Comparison of ENCODE assay signal across 8 mouse cellular contexts in the genomic region with DNA sequence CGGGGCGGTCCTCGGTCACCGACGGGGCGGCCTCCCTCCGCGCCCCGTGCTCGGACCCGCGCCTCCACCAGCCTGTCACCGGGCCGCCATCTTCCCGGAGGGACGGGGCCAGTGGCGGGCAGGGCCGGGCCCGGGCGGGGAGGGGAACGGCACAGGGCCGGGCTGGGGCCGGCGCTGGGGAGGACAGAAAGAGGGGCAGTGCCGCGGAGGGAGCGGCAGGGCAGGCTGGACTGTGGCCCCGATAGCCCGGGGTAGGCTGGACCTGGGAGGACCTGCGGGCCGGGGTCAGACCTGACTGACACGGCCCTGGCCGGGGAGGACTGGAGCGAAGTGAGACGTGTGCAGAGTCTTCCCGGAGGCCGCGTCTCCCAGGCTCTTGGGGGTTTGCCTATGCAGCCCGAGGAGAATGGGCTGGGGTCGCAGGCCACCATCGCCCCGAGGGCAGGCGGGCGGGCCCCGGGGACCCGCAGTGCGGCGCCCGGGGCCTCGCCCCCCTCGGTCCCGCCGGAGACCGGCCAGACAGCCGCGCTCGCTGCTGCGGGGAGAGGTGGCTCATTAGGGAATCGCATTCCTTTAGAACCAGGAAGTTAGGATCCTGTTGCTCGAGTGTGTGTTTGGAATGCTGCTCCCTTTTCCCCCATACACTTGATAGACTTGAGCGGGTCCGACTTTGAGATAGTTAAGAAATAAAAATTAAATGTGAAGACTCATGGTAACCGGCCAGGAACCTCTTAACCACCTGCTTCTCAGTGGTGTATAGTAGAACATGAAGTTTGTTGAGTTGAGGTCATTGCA. TPM values are rescaled to one million over a fixed set of nuclear protein-coding genes. Genes with fewer than 3 reads are reported as not detected.
DNase-seq lines count a peak whose midpoint lies in the region; ATAC-seq and TF ChIP-seq lines count a peak whose summit lies in the region.

No protein-coding gene starts in this region.

- H3K9me3 ChIP-seq in intestine, embryonic 14.5 days (ENCODE audit: control insufficient read depth, low read length) = no peaks in the 10 kb centered on the region
- H3K9me3 ChIP-seq in liver, embryonic 12.5 days (replicated peaks) = no peaks in the 10 kb centered on the region
- H3K9me3 ChIP-seq in midbrain, postnatal 0 days (ENCODE audit: low read length) = no peaks in the 10 kb centered on the region

- H3K4me3 ChIP-seq in intestine, embryonic 14.5 days (ENCODE audit: low read depth, low read length) = peak overlapping the region; percentile 88
- peak overlapping the region; percentile 89 for H3K4me3 ChIP-seq in liver, embryonic 12.5 days
- H3K4me3 ChIP-seq in midbrain, postnatal 0 days (ENCODE audit: low read depth, low read length) = peak overlapping the region; percentile 99

- H3K27ac ChIP-seq in intestine, embryonic 14.5 days (ENCODE audit: low read depth) = peak overlapping the region; percentile 98
- peak overlapping the region; percentile 98 for H3K27ac ChIP-seq in liver, embryonic 12.5 days
- H3K27ac ChIP-seq in midbrain, postnatal 0 days (ENCODE audit: low read depth, low read length) = peak overlapping the region; percentile 92

- WGBS in intestine, embryonic 14.5 days = under 1% methylated on average over 48 of the region's 63 CpGs
- under 1% methylated on average over 58 of the region's 63 CpGs for WGBS in liver, embryonic 12.5 days (ENCODE audit: insufficient replicate concordance)
- under 1% methylated on average over 45 of the region's 63 CpGs for WGBS in midbrain, postnatal 0 days

- H3K27me3 ChIP-seq in intestine, embryonic 14.5 days (replicated peaks; ENCODE audit: control insufficient read depth, insufficient read depth, low read length) = no peaks in the 10 kb centered on the region
- no peaks in the 10 kb centered on the region for H3K27me3 ChIP-seq in liver, embryonic 12.5 days (replicated peaks)
- no peaks in the 10 kb centered on the region for H3K27me3 ChIP-seq in midbrain, postnatal 0 days (ENCODE audit: insufficient read depth, low read length)

- no peak for TF ChIP-seq CTCF in midbrain, postnatal 0 days (IDR thresholded peaks at IDR 0.05)

- peaks cover 15% of the 10 kb centered on the region for H3K4me1 ChIP-seq in intestine, embryonic 14.5 days (replicated peaks; ENCODE audit: control insufficient read depth, insufficient read depth, low read length)
- peaks cover 66% of the 10 kb centered on the region for H3K4me1 ChIP-seq in liver, embryonic 12.5 days
- 0 out of 2 replicates have a peak, but pooled peaks cover 3% of the 10 kb centered on the region for H3K4me1 ChIP-seq in midbrain, postnatal 0 days (ENCODE audit: insufficient read depth, low read length)

- DNase-seq in right cerebral cortex, adult 18-20 months = peak; percentile 8
- DNase-seq in right cerebral cortex, postnatal 25 days = no peak
- peak; percentile 57 to 66 for DNase-seq in cerebellum, postnatal 10 days
- peak; percentile 43 for DNase-seq in gastrocnemius, postnatal 25 days
- peak; percentile 78 for DNase-seq in intestine, embryonic 14.5 days (ENCODE audit: low spot score)
- peak; percentile 5 for DNase-seq in midbrain, postnatal 0 days (ENCODE audit: low spot score)
- peak; percentile 77 for DNase-seq in testis, postnatal 14 days (ENCODE audit: low spot score)

- H3K4me2 ChIP-seq in intestine, embryonic 14.5 days (ENCODE audit: low read length) = peak overlapping the region; percentile 50
- peak overlapping the region; percentile 83 for H3K4me2 ChIP-seq in liver, embryonic 12.5 days
- peak overlapping the region; percentile 99 for H3K4me2 ChIP-seq in midbrain, postnatal 0 days (ENCODE audit: low read depth, low read length, poor library complexity, severe bottlenecking)

- peak; percentile 74 for ATAC-seq in intestine, embryonic 14.5 days (replicated peaks; ENCODE audit: low FRiP score, low TSS enrichment, low read depth)
- ATAC-seq in liver, embryonic 12.5 days = peak; percentile 62
- peak; percentile 66 for ATAC-seq in midbrain, postnatal 0 days (ENCODE audit: low FRiP score)

- H3K36me3 ChIP-seq in intestine, embryonic 14.5 days (ENCODE audit: control insufficient read depth, insufficient read depth, low read length) = no peaks in the 10 kb centered on the region
- H3K36me3 ChIP-seq in liver, embryonic 12.5 days = peaks cover 9% of the 10 kb centered on the region; the same call in 1 of the 2 replicates
- H3K36me3 ChIP-seq in midbrain, postnatal 0 days (ENCODE audit: insufficient read depth, low read length) = no peaks in the 10 kb centered on the region

- H3K9ac ChIP-seq in intestine, embryonic 14.5 days (ENCODE audit: low read length) = peak overlapping the region; percentile 93
- peak overlapping the region; percentile 97 for H3K9ac ChIP-seq in liver, embryonic 12.5 days
- H3K9ac ChIP-seq in midbrain, postnatal 0 days (replicated peaks; ENCODE audit: low read length, poor library complexity, severe bottlenecking) = peak overlapping the region; percentile 95

RNA-seq across cellular contexts. Expression of a gene that starts 0.7 kb away (rescaled TPM):
- total RNA-seq in gastrocnemius, postnatal 25 days (2021) = 10 to 100 TPM; 66.1 to 69.8 TPM
- polyA plus RNA-seq in intestine, embryonic 14.5 days (2014; fragmentation: Nextera tagmentation; extraction: Ambion mirVana) = 43.0 and 45.2 TPM in 2 replicates
- polyA plus RNA-seq in liver, embryonic 12.5 days (2016; fragmentation: Nextera tagmentation; extraction: Ambion mirVana) = 39.1 and 39.3 TPM in 2 replicates
- total RNA-seq in midbrain, postnatal 0 days (2014; rRNA removed) = 78.3 and 84.0 TPM in 2 replicates
- polyA plus RNA-seq in midbrain, postnatal 0 days (2015; fragmentation: Nextera tagmentation; extraction: Ambion mirVana) = 38.2 and 40.8 TPM in 2 replicates
